Mouse (Mus musculus) liver, embryonic 14.5 days (tissue): ENCODE measurements at regions not wholly inside any gene's neighbourhood (a gene's known extent, or its start where the extent isn't known, plus 50 kb on each side); places are given as distances from the start of the nearest gene placed in this dataset.

Experiments
- CTCF ChIP-seq: IDR thresholded peaks from 2 replicates; pipeline ENCODE4 v1.5.1; 2016; ENCODE audit warnings: antibody characterized with exemption, low read depth, control low read depth
- EP300 ChIP-seq: IDR thresholded peaks from 2 replicates; pipeline ENCODE4 v1.6.1; 2016; ENCODE audit warnings: antibody characterized with exemption, low read depth

- TF ChIP-seq CTCF (no peak), EP300 (no peak)
Measured at GRCm38 (mm10) chr11:31601499-31601898, 70.2 kb downstream of the Bod1 start.
